Comparison of ENCODE assay signal across 20 mouse cellular contexts in the genomic region with DNA sequence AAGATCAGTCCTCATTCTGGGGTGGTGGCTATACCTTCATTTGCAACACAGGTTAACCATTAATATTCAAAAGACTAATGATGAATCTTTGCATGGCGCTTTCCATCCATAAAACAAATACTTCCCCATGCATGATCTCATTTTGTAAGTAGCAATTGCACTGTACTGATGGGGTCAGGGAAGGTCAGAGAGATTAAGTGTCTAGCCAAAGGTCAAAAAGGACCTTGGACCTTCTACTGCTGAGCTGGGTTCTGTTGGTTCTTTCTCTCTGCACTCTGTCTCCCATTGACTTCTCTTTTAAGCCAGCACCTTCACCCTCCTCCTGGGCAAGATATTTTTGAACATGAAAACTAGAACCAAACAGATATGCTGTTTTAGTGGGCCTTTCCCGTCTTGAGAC.
A peak's percentile ranks its signal among the peaks of the same experiment; 100 is the strongest.
DNase-seq lines count a peak whose midpoint lies in the region; ATAC-seq and TF ChIP-seq lines count a peak whose summit lies in the region.
"Had no signal": no experiment of that assay in that cellular context is flagged by ENCODE, and none has a peak within 500 bp of the region (broad histone marks: within the 10 kb centered on the region; RNA-seq: fewer than 3 reads in every experiment).

No protein-coding gene starts in this region.

- H3K4me2 ChIP-seq in heart, embryonic 13.5 days, result no peak overlapping the region
- no peak overlapping the region for H3K4me2 ChIP-seq in lung, postnatal 0 days (replicated peaks; ENCODE audit: low read depth, low read length)
- H3K4me2 ChIP-seq: embryonic facial prominence, embryonic 12.5 days; forebrain, embryonic 15.5 days; hindbrain, embryonic 13.5 days had no signal

- no peak for ATAC-seq in heart, embryonic 13.5 days (ENCODE audit: extremely low read depth, insufficient number of reproducible peaks, low FRiP score, low TSS enrichment)
- ATAC-seq in monocyte, adult 5-6 weeks (replicated peaks; ENCODE audit: insufficient number of reproducible peaks, low FRiP score, low TSS enrichment, poor library complexity, severe bottlenecking), result peak; percentile 40
- no peak for ATAC-seq in lung, postnatal 0 days
- ATAC-seq: forebrain, embryonic 15.5 days; hindbrain, postnatal 0 days had no signal

- H3K27me3 ChIP-seq in heart, embryonic 13.5 days (replicated peaks), result 0 out of 2 replicates have a peak, but pooled peaks cover 3% of the 10 kb centered on the region
- no peaks in the 10 kb centered on the region for H3K27me3 ChIP-seq in liver, adult 2 months (ENCODE audit: control insufficient read depth, insufficient read depth, low read length)
- no peaks in the 10 kb centered on the region for H3K27me3 ChIP-seq in lung, postnatal 0 days (replicated peaks; ENCODE audit: insufficient read depth, low read length)
- H3K27me3 ChIP-seq: embryonic facial prominence, embryonic 12.5 days; forebrain, embryonic 15.5 days; heart, embryonic 15.5 days; hindbrain, embryonic 13.5 days had no signal

- H3K36me3 ChIP-seq in heart, embryonic 13.5 days, result no peaks in the 10 kb centered on the region
- no peaks in the 10 kb centered on the region for H3K36me3 ChIP-seq in liver, adult 2 months (ENCODE audit: control insufficient read depth, insufficient read depth, low read length)
- H3K36me3 ChIP-seq in lung, postnatal 0 days (ENCODE audit: insufficient read depth, low read length), result no peaks in the 10 kb centered on the region
- H3K36me3 ChIP-seq: embryonic facial prominence, embryonic 12.5 days; forebrain, embryonic 15.5 days; heart, embryonic 10.5 days; heart, embryonic 15.5 days; hindbrain, embryonic 13.5 days had no signal

- H3K79me2 ChIP-seq in liver, adult 2 months (ENCODE audit: control insufficient read depth, insufficient read depth, low read length), result no peaks in the 10 kb centered on the region

- H3K4me3 ChIP-seq in heart, embryonic 13.5 days, result no peak overlapping the region
- no peak overlapping the region for H3K4me3 ChIP-seq in liver, adult 2 months (ENCODE audit: insufficient read depth, low read depth, low read length)
- no peak overlapping the region for H3K4me3 ChIP-seq in bone marrow macrophage, adult 2 months (ENCODE audit: insufficient read depth, low read length)
- H3K4me3 ChIP-seq in lung, postnatal 0 days (ENCODE audit: low read depth, low read length), result no peak overlapping the region
- H3K4me3 ChIP-seq: embryonic facial prominence, embryonic 12.5 days; forebrain, embryonic 15.5 days; heart, embryonic 10.5 days; heart, embryonic 15.5 days; hindbrain, embryonic 13.5 days had no signal

- no peak for TF ChIP-seq EP300 in lung, postnatal 0 days (IDR thresholded peaks at IDR 0.05)

- TF ChIP-seq CTCF in liver, adult 2 months (IDR thresholded peaks at IDR 0.05; ENCODE audit: low read depth, low read length), result no peak
- no peak for TF ChIP-seq CTCF in bone marrow macrophage, adult 2 months (IDR thresholded peaks at IDR 0.05; ENCODE audit: low read depth, low read length)
- TF ChIP-seq CTCF in lung, postnatal 0 days (IDR thresholded peaks at IDR 0.05), result no peak

- TF ChIP-seq POLR2A in liver, adult 2 months (IDR thresholded peaks at IDR 0.05; ENCODE audit: extremely low read depth, insufficient read depth, low read length), result no peak
- TF ChIP-seq POLR2A in bone marrow macrophage, adult 2 months (IDR thresholded peaks at IDR 0.05; ENCODE audit: borderline replicate concordance, low read depth, low read length), result no peak

- H3K9me3 ChIP-seq in heart, embryonic 13.5 days, result no peaks in the 10 kb centered on the region
- H3K9me3 ChIP-seq in lung, postnatal 0 days (ENCODE audit: low read length), result no peaks in the 10 kb centered on the region
- H3K9me3 ChIP-seq: embryonic facial prominence, embryonic 12.5 days; forebrain, embryonic 15.5 days; heart, embryonic 10.5 days; heart, embryonic 15.5 days; hindbrain, embryonic 13.5 days had no signal

- no peak for DNase-seq in heart, adult 9 months (ENCODE audit: low spot score in 2 of 2)
- peak; percentile 84 for DNase-seq in liver, adult 2 months (ENCODE audit: extremely low read depth, low read depth, low spot score)
- no peak for DNase-seq in liver
- no peak for DNase-seq in lung, postnatal 0 days (ENCODE audit: low spot score)
- DNase-seq: adrenal gland, adult 2 months; adrenal gland, postnatal 25 days; cerebellum, adult 11 months; cerebellum, adult 8-10 months; cerebellum, postnatal 14 days; gastrocnemius, postnatal 10 days; heart, postnatal 14 days had no signal

- no peak overlapping the region for H3K9ac ChIP-seq in heart, embryonic 13.5 days
- no peak overlapping the region; the same call in 1 of the 2 replicates for H3K9ac ChIP-seq in liver, adult 2 months (ENCODE audit: low read depth, low read length)
- no peak overlapping the region for H3K9ac ChIP-seq in lung, postnatal 0 days (replicated peaks; ENCODE audit: low read depth)
- H3K9ac ChIP-seq: embryonic facial prominence, embryonic 12.5 days; forebrain, embryonic 15.5 days; heart, embryonic 15.5 days; hindbrain, embryonic 13.5 days had no signal

- 0 out of 2 replicates have a peak overlapping the region, but pooled peaks have one; percentile 1 for H3K27ac ChIP-seq in heart, embryonic 13.5 days (replicated peaks)
- H3K27ac ChIP-seq in liver, adult 2 months (replicated peaks; ENCODE audit: insufficient read depth, low read depth, low read length), result peak overlapping the region; percentile 35
- peak overlapping the region; percentile 60 for H3K27ac ChIP-seq in bone marrow macrophage, adult 2 months (ENCODE audit: insufficient read depth, low read depth, low read length)
- H3K27ac ChIP-seq in lung, postnatal 0 days (ENCODE audit: low read length), result no peak overlapping the region
- H3K27ac ChIP-seq: embryonic facial prominence, embryonic 12.5 days; forebrain, embryonic 15.5 days; heart, embryonic 10.5 days; heart, embryonic 15.5 days; hindbrain, embryonic 13.5 days; hindbrain, postnatal 0 days had no signal

- 64% methylated on average over 2 of the region's 2 CpGs for WGBS in heart, embryonic 13.5 days
- WGBS in liver, adult 2 months, result 66% methylated on average over 2 of the region's 2 CpGs
- WGBS in lung, postnatal 0 days, result 78% methylated on average over 2 of the region's 2 CpGs

- H3K4me1 ChIP-seq in heart, embryonic 13.5 days, result peaks cover 25% of the 10 kb centered on the region
- peaks cover 11% of the 10 kb centered on the region for H3K4me1 ChIP-seq in liver, adult 2 months (ENCODE audit: control insufficient read depth, insufficient read depth, low read length)
- peaks cover 30% of the 10 kb centered on the region for H3K4me1 ChIP-seq in bone marrow macrophage, adult 2 months (ENCODE audit: control insufficient read depth, insufficient read depth, low read length)
- no peaks in the 10 kb centered on the region for H3K4me1 ChIP-seq in lung, postnatal 0 days (ENCODE audit: insufficient read depth, low read depth, low read length)
- H3K4me1 ChIP-seq: forebrain, embryonic 15.5 days; hindbrain, embryonic 13.5 days had no signal
